Mouse (Mus musculus) midbrain, embryonic 12.5 days (tissue): ENCODE measurements around the gene Clnk. TPM values are rescaled to one million over a fixed set of nuclear protein-coding genes. Genes with fewer than 3 reads are reported as not detected.
"Not testable (repeated sequence)": the region's sequence is repeated elsewhere in the genome, so short reads cannot be mapped to it uniquely, and the experiment has no call there.

Experiments
- ATAC-seq: fragments of 200-750 bp; cut with Nextera tagmentation; 2 replicates; pipeline ENCODE4 v1.8.0; 2017; ENCODE audit warnings: low read depth, moderate TSS enrichment, moderate library complexity; ENCODE audit not compliant: low FRiP score
- H3K27ac ChIP-seq: fragments of 300-500 bp; sonication (generic); replicated peaks from 2 replicates; pipeline ENCODE4 v1.5.1; 2016; ENCODE audit warnings: mild to moderate bottlenecking
- H3K27me3 ChIP-seq: fragments of 300-500 bp; sonication (generic); 2 replicates; pipeline ENCODE4 v1.6.1; 2016; ENCODE audit warnings: mild to moderate bottlenecking
- H3K36me3 ChIP-seq: fragments of 300-500 bp; sonication (generic); 2 replicates; pipeline ENCODE4 v1.6.1; 2016
- H3K4me1 ChIP-seq: fragments of 300-500 bp; sonication (generic); 2 replicates; pipeline ENCODE4 v1.6.1; 2016
- H3K4me2 ChIP-seq: fragments of 300-500 bp; sonication (generic); replicated peaks from 2 replicates; pipeline ENCODE4 v1.6.1; 2016; ENCODE audit warnings: mild to moderate bottlenecking, moderate library complexity
- H3K4me3 ChIP-seq: fragments of 300-500 bp; sonication (generic); 2 replicates; pipeline ENCODE4 v1.5.1; 2016; ENCODE audit warnings: mild to moderate bottlenecking
- H3K9ac ChIP-seq: fragments of 300-500 bp; sonication (generic); replicated peaks from 2 replicates; pipeline ENCODE4 v1.6.1; 2016; ENCODE audit warnings: mild to moderate bottlenecking, moderate library complexity
- H3K9me3 ChIP-seq: fragments of 300-500 bp; sonication (generic); 2 replicates; pipeline ENCODE4 v1.6.1; 2016; ENCODE audit warnings: mild to moderate bottlenecking
- WGBS: fragments of 180-500 bp; shearing (Covaris S2); methylation state at CpG from one replicate; pipeline ENCODE4 v1.1.7; 2016; 5-methylcytosine and 5-hydroxymethylcytosine counted together
- polyA plus RNA-seq: library from polyadenylated mRNA; unstranded; fragments of >200 nt; fragmentation: Nextera tagmentation; extraction: Ambion mirVana; gene quantifications from 2 replicates; pipeline ENCODE4 v1.2.1, GENCODE M21; 2016

Gene Clnk
- polyA plus RNA-seq, result 0.20 and 0.22 TPM in 2 replicates

DNA sequence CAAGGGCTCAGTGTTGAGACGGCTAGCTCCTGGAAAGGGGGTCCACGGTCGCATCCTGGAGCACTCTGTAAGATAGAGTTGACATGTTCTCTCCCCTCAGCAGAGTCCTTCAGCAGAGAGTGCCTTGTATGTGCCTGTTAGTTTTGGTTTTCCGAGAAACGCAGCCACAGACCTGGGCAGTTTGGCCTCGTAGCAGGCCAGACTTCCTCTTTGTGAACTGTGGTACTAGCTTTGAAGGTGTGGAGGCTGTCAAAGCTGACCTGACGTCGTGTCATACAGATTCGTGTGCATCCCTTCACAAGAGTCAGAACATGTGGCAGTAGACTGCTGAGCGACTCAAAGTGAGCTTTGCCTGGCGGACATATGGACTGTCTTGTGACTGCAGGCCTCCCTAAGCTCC lies at the start of gene Clnk:
Gene Clnk, minus strand, starts transcription at position 191 of the 400 bp plus-strand sequence.
- Histone ChIP-seq H3K9me3 (no peaks in the 10 kb centered on the region), H3K27me3 (no peaks in the 10 kb centered on the region), H3K36me3 (no peaks in the 10 kb centered on the region), H3K4me2 (no peak within 1 kb of the TSS), H3K4me3 (no peak within 1 kb of the TSS), H3K9ac (no peak within 1 kb of the TSS), H3K27ac (no peak within 1 kb of the TSS), H3K4me1 (no peaks in the 10 kb centered on the region; the same call in 1 of the 2 replicates)
- ATAC-seq, result no peak
- WGBS, result 82% methylated on average over 11 of the region's 11 CpGs

DNA sequence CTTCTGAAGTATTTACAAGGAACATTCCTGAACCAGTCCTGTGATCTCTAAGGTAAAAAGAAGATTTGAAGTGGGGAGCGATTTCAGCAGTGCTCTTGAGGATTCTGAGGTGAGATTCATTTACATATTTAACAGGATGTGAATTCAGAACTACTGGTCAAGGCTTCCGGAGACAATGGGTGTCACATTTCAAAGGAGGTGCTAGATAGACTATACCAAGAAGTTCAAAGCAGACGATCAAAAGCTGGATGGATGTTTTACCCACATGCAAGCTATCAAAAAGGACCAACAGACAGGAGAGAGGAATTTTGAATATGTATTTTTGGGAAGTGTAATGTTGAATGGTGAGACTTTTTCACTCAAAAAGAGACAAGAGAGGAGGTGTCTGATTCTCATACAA lies 28.7 kb upstream of the Clnk start:
- no peak for ATAC-seq
- WGBS, result 52% methylated on average over 3 of the region's 3 CpGs
- no peaks in the 10 kb centered on the region for H3K27me3 ChIP-seq
- no peaks in the 10 kb centered on the region for H3K9me3 ChIP-seq
- no peaks in the 10 kb centered on the region for H3K36me3 ChIP-seq
- no peak overlapping the region for H3K4me3 ChIP-seq
- no peak overlapping the region for H3K4me2 ChIP-seq
- H3K4me1 ChIP-seq, result no peaks in the 10 kb centered on the region
- no peak overlapping the region for H3K27ac ChIP-seq
- no peak overlapping the region for H3K9ac ChIP-seq

DNA sequence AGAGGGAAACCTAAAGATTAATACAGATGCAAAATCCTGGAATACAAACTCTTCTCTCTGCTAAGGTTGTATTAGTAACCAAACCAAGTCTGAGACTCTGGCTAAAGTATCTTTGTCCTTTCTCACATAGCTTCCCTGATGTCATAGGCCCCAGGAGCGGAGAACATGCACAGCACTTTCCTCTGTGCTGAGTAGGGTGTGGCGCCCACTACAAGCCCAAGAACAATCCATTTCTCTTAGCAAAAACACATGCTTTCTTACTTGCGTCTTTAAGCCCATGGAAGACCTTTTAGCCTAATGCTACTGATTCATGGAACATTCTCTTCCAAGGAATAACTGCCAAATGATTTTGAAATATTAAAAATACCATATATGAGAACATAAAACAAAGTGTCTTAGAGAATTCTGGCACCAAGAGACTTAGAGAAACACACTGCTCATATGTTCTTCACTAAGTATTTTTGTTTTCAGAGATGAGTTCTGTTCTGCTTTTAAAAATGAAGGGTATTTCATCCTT lies 28.0 kb upstream of the Clnk start:
- no peak overlapping the region for H3K27ac ChIP-seq
- WGBS, result 81% methylated on average over 3 of the region's 3 CpGs
- ATAC-seq, result no peak
- no peaks in the 10 kb centered on the region for H3K9me3 ChIP-seq
- H3K36me3 ChIP-seq, result no peaks in the 10 kb centered on the region
- no peaks in the 10 kb centered on the region for H3K27me3 ChIP-seq
- H3K4me1 ChIP-seq, result no peaks in the 10 kb centered on the region
- no peak overlapping the region for H3K4me3 ChIP-seq
- no peak overlapping the region for H3K4me2 ChIP-seq
- no peak overlapping the region for H3K9ac ChIP-seq

DNA sequence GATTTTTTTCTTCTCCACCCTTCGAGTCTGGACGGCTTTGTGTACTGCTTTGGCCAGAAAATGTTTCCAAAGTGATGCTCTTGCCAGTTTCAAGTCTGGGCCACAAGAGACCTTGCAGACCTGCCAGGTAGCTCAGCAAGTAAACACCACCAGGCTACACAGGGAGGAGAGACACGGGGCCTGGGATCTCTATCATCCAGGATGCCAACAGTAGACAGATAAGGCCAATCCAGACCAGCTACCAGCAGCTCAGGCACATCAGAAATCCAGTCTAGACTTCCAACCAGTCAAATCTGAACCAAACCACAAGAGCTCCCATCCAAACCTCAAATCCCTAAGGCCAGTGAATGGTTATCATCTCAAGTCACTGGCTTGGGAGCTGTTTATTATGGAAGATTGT lies 26.3 kb upstream of the Clnk start:
- H3K9ac ChIP-seq, result no peak overlapping the region
- no peaks in the 10 kb centered on the region for H3K4me1 ChIP-seq
- H3K9me3 ChIP-seq, result no peaks in the 10 kb centered on the region
- no peaks in the 10 kb centered on the region for H3K36me3 ChIP-seq
- no peak for ATAC-seq
- no peaks in the 10 kb centered on the region for H3K27me3 ChIP-seq
- no peak overlapping the region for H3K4me3 ChIP-seq
- no peak overlapping the region for H3K27ac ChIP-seq
- 81% methylated on average over 3 of the region's 3 CpGs for WGBS
- H3K4me2 ChIP-seq, result no peak overlapping the region

DNA sequence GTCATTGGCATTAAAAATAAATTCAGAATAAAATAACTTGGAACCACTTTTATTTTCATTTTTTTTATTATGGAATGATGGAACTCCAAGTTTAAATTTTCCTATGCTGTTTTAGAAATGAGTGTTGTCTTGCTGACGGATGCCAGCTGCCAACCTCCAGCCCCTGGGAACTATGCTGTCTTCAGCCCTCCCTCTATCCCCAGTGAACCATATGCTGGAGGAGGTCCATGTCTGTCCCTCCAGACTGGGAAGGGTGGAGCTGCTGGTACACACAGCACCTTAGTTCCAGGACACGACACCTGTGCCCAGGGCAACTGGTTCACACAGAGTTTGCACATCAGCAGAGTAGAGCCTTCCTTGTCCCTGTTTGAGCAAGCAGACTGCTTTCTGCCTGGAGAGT lies 22.4 kb upstream of the Clnk start:
- no peak overlapping the region for H3K4me3 ChIP-seq
- 96% methylated on average over 2 of the region's 2 CpGs for WGBS
- H3K9ac ChIP-seq, result no peak overlapping the region
- no peaks in the 10 kb centered on the region for H3K4me1 ChIP-seq
- no peaks in the 10 kb centered on the region for H3K9me3 ChIP-seq
- no peaks in the 10 kb centered on the region for H3K36me3 ChIP-seq
- H3K27ac ChIP-seq, result no peak overlapping the region
- H3K27me3 ChIP-seq, result no peaks in the 10 kb centered on the region
- no peak for ATAC-seq
- H3K4me2 ChIP-seq, result no peak overlapping the region

DNA sequence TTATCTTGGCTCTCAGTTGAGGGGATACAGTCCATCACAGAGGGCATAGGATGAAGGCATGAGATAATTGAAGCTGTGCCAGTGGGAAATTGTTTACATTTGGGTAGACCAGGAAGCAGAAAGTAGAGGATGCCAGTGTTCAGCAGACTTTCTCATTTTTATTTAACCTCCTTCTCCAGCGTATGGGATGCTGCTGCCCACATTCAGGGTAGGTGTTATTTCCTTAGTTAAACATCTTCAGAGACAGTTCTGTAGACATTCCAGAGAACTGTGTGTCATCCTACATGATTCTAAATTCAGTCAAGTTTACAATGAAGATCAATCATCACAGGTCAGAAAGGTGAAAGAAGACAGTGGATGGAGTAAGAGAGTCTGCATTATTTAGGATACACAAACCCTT lies 12.0 kb upstream of the Clnk start:
- Histone ChIP-seq H3K27ac (no peak overlapping the region), H3K27me3 (no peaks in the 10 kb centered on the region), H3K4me1 (no peaks in the 10 kb centered on the region), H3K4me2 (no peak overlapping the region), H3K4me3 (no peak overlapping the region), H3K36me3 (no peaks in the 10 kb centered on the region), H3K9ac (no peak overlapping the region), H3K9me3 (no peaks in the 10 kb centered on the region)
- ATAC-seq, result no peak
- 90% methylated on average over 1 of the region's 1 CpGs for WGBS

DNA sequence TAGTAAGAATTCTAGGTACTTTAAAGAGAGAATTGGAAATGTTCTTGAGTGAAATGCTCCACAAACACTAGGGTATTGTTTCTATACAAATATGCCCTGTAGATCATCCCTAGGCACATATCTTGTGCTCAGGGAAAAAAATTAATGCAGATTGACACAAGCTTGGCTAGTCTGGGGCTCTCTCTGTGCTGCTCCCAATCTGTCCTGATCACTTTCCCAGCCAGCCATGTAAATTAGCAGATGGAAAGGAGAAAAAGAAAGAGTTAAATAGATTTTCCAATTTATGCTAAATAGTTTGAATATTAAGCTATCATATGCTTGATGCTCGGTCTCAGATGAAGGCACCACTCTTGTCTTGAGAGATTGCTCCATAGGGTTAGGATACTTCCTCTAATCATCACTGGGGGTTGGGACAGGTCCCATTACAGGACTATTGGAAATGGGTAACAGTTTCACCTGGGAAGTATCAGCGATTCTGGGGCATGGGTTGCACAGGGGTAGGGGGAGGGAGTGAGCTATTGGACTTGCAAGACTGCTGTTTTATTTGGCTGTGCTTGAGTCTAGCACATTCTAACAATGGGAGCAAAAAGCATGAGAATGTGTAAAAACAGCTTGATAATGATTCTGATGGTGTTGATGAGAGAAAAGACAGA lies 10.1 kb upstream of the Clnk start:
- ATAC-seq, result no peak
- H3K36me3 ChIP-seq, result no peaks in the 10 kb centered on the region
- H3K4me3 ChIP-seq, result no peak overlapping the region
- WGBS, result 87% methylated on average over 2 of the region's 2 CpGs
- H3K27ac ChIP-seq, result no peak overlapping the region
- H3K9ac ChIP-seq, result no peak overlapping the region
- H3K9me3 ChIP-seq, result no peaks in the 10 kb centered on the region
- H3K27me3 ChIP-seq, result no peaks in the 10 kb centered on the region
- H3K4me2 ChIP-seq, result no peak overlapping the region
- no peaks in the 10 kb centered on the region for H3K4me1 ChIP-seq

DNA sequence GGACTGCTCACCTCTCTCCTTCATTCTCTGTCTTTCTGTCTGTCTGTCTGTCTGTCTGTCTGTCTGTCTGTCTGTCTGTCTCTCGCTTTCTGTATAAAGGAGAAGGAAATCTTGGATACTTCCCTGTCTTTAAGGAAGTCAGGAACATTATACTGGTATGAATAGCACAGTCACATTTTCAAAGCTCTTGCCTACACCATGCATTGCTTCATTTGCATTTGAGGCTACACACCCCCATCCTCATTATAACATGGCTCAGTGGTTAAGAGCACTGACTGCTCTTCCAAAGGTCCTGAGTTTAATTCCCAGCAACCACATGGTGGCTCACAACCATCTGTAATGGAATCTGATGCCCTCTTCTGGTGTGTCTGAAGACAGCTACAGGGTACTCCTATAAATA lies 6.0 kb upstream of the Clnk start:
- not testable (repeated sequence) for ATAC-seq, H3K4me1 ChIP-seq, H3K27ac ChIP-seq, H3K4me2 ChIP-seq, H3K9ac ChIP-seq, H3K27me3 ChIP-seq, H3K36me3 ChIP-seq, H3K4me3 ChIP-seq, H3K9me3 ChIP-seq
- WGBS, result 100% methylated on average over 1 of the region's 1 CpGs

DNA sequence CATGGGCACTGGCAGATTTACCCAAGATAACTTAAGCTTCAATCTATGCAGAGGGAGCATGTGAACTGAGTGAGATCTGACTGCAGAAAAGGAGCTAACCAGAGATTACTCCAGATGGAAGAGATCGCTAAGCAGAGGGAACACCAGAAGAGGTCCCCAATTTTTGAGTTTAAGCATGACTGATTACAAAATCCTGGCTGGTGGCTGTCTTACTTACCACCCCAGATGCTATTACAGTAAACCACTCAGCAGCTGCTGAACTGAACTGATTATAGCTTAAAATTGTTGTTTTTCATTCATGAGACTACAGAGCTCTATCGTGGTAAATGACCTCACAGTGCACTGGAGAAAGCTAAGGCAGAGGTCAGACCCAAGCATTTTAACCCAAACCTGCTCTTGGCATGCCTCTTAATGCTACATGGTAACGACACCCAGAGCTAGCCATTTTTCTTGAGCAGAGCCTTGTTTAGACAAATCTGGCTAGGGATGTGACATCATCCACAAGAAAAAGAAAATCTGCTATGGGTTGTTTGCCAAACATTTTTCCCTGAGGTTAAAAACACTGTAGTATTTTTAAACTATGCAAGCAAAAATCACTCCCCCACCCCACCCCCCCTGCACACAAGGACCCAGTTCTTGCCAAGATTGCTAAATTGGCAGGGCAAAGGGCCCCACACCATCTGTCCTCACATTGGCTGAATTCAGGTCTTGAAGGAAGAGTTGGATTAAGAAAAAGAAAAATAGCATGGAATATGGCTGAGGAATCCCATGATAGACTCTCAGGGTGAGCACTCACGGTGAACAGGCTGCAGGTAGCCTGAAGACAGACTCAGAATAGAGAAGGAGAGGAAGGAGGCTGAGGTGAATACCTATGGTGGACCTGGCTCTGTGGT lies 5.4 kb upstream of the Clnk start:
- no peaks in the 10 kb centered on the region for H3K36me3 ChIP-seq
- no peaks in the 10 kb centered on the region for H3K27me3 ChIP-seq
- WGBS, result 78% methylated on average over 4 of the region's 4 CpGs
- no peak overlapping the region for H3K4me3 ChIP-seq
- H3K4me1 ChIP-seq, result no peaks in the 10 kb centered on the region
- H3K9me3 ChIP-seq, result no peaks in the 10 kb centered on the region
- ATAC-seq, result no peak
- H3K27ac ChIP-seq, result no peak overlapping the region
- no peak overlapping the region for H3K4me2 ChIP-seq
- no peak overlapping the region for H3K9ac ChIP-seq

DNA sequence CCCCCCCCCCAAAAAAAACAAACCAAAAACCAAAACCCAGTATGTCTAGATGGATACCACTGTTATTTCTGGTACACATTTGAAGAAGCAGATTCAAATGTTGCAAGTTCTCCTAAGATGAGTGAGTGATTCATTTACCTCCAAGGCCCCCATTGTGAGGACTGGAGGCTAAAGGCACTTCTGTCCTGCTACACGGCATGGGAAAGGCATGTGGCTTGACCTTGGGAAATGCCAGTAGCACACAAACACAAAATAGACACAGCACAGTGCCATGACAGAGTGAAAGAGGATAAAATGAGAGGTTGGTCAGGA lies 4.8 kb upstream of the Clnk start:
- Histone ChIP-seq H3K4me3 (no peak overlapping the region), H3K4me1 (no peaks in the 10 kb centered on the region), H3K9me3 (no peaks in the 10 kb centered on the region), H3K27ac (no peak overlapping the region), H3K36me3 (no peaks in the 10 kb centered on the region), H3K27me3 (no peaks in the 10 kb centered on the region), H3K9ac (no peak overlapping the region), H3K4me2 (no peak overlapping the region)
- 70% methylated on average over 1 of the region's 1 CpGs for WGBS
- ATAC-seq, result no peak

DNA sequence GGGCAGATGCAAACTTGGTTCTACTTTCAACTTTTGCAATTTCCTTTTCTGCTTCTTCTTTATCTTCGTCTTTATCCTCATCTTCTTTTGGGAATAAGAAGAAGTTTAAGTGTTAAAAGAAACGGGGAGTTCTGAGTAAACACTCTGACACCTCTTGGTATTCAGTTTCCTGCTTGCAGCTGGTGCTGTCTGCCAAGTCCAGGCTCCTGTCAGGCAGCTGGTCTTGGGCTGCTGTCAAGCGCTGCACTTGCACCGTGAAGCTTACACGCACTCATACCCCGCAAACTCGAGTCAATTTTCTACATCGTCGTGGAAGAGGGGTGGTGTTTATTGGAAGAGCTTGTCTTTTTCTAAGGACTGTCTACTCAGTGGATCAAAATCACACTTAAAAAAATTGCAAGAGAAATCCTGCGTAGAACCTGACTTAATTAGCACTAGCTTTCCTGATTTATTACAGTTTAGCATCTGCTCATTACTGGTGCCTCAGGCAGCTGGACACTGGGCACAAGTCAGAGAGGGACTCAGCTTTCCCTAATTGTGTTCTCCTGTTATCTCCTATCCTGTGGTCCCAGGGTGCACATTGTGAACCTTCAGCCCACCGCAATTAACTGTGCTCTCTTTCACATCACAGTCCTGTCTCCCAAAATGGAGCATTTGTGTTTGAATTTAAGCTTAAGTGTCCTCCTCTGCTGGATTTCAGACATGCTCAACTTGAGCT lies 3.5 kb upstream of the Clnk start:
- ATAC-seq, result peak; percentile 69; the same call in 1 of the 2 replicates
- Histone ChIP-seq H3K9me3 (no peaks in the 10 kb centered on the region), H3K4me2 (no peak overlapping the region), H3K27me3 (no peaks in the 10 kb centered on the region), H3K9ac (no peak overlapping the region), H3K36me3 (no peaks in the 10 kb centered on the region), H3K4me3 (no peak overlapping the region), H3K27ac (no peak overlapping the region), H3K4me1 (no peaks in the 10 kb centered on the region; the same call in 1 of the 2 replicates)
- WGBS, result 69% methylated on average over 11 of the region's 11 CpGs

DNA sequence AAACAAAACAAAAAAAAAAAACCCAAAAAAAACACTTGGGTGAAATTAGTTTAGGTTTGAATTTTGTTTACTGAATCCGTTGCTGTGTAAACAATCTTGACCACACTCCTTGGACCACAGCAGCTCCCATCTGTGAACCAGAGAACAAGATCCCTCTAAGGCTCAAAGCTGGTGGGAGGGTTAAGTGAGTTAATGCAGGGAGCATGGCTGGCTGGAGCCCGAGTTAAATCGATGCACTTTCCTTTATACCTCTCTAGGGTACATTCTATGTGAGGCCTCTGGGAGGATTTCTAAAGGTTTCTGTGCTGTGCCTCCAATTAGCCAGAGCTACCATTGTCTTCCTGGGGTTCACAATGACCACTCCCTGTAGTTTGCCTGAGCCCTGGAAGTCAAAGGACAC lies 1.2 kb downstream of the Clnk start:
- WGBS, result 24% methylated on average over 3 of the region's 3 CpGs
- Histone ChIP-seq H3K9me3 (no peaks in the 10 kb centered on the region), H3K4me1 (no peaks in the 10 kb centered on the region; the same call in 1 of the 2 replicates), H3K27me3 (no peaks in the 10 kb centered on the region), H3K4me2 (no peak overlapping the region), H3K4me3 (no peak overlapping the region), H3K27ac (no peak overlapping the region), H3K36me3 (no peaks in the 10 kb centered on the region), H3K9ac (no peak overlapping the region)
- 0 out of 2 replicates have a peak, but pooled peaks have one; percentile 16 for ATAC-seq
